Mouse (Mus musculus) heart, postnatal 0 days (tissue): Measurements from ENCODE around the gene Cfap45. TPM values are rescaled to one million over a fixed set of nuclear protein-coding genes. Genes with fewer than 3 reads are reported as not detected.
A peak's percentile ranks its signal among the peaks of the same experiment; 100 is the strongest.

Source experiments
- ATAC-seq: fragments of 200-750 bp; cut with Nextera tagmentation; 2 replicates; pipeline ENCODE4 v1.8.0; 2017; ENCODE audit warnings: low read depth, moderate number of reproducible peaks, moderate library complexity; ENCODE audit not compliant: insufficient read depth
- DNase-seq: peaks from one replicate; pipeline ENCODE4 v3.0.0-alpha.2; 2016; ENCODE audit warnings: low spot score
- H3K27ac ChIP-seq: fragments of 300-500 bp; sonication (generic); 2 replicates; pipeline ENCODE4 v1.5.1; 2014; ENCODE audit warnings: low read depth, mild to moderate bottlenecking
- H3K27me3 ChIP-seq: fragments of 300-500 bp; sonication (generic); 2 replicates; pipeline ENCODE4 v1.6.1; 2014; ENCODE audit warnings: low read length, mixed read lengths; ENCODE audit not compliant: control insufficient read depth, insufficient read depth
- H3K36me3 ChIP-seq: fragments of 300-500 bp; sonication (generic); replicated peaks from 2 replicates; pipeline ENCODE4 v1.6.1; 2014; ENCODE audit warnings: low read length, mixed read lengths; ENCODE audit not compliant: control insufficient read depth, insufficient read depth
- H3K4me1 ChIP-seq: fragments of 300-500 bp; sonication (generic); 2 replicates; pipeline ENCODE4 v1.6.1; 2014; ENCODE audit warnings: antibody characterized with exemption; ENCODE audit not compliant: control insufficient read depth, insufficient read depth
- H3K4me2 ChIP-seq: fragments of 300-500 bp; sonication (generic); 2 replicates; pipeline ENCODE4 v1.6.1; 2014; ENCODE audit warnings: low read depth, mild to moderate bottlenecking, low read length, moderate library complexity
- H3K4me3 ChIP-seq: fragments of 300-500 bp; sonication (generic); 2 replicates; pipeline ENCODE4 v1.5.1; 2014; ENCODE audit warnings: low read depth, low read length
- H3K9ac ChIP-seq: fragments of 300-500 bp; sonication (generic); replicated peaks from 2 replicates; pipeline ENCODE4 v1.6.1; 2014; ENCODE audit warnings: low read depth, low read length, mixed read lengths
- H3K9me3 ChIP-seq: fragments of 300-500 bp; sonication (generic); replicated peaks from 2 replicates; pipeline ENCODE4 v1.6.1; 2016; ENCODE audit warnings: low read length; ENCODE audit not compliant: control insufficient read depth
- CTCF ChIP-seq: IDR thresholded peaks from 2 replicates; pipeline ENCODE4 v1.5.1; 2016; ENCODE audit warnings: antibody characterized with exemption, control low read depth, low read depth
- EP300 ChIP-seq: IDR thresholded peaks from 2 replicates; pipeline ENCODE4 v1.6.1; 2016; ENCODE audit warnings: antibody characterized with exemption, low read depth
- WGBS: fragments of 180-500 bp; shearing (Covaris S2); extraction: QIAGEN DNeasy Blood & Tissue Kit; methylation state at CpG from one replicate; pipeline ENCODE4 v1.1.7; 2014; 5-methylcytosine and 5-hydroxymethylcytosine counted together
- polyA plus RNA-seq: library from polyadenylated mRNA; unstranded; fragments of >200 nt; fragmentation: Nextera tagmentation; extraction: Ambion mirVana; gene quantifications from 2 replicates; pipeline ENCODE4 v1.2.1, GENCODE M21; 2015
- total RNA-seq: library from RNA; depleted of rRNA; stranded (reverse); fragments of >200 nt; gene quantifications from 2 replicates; pipeline ENCODE4 v1.2.3, GENCODE M21; 2014; ENCODE audit warnings: low replicate concordance

Cfap45 gene
- total and polyA plus RNA-seq, 2 experiments from 2014 or later = 2.6 to 6.6 TPM

DNA sequence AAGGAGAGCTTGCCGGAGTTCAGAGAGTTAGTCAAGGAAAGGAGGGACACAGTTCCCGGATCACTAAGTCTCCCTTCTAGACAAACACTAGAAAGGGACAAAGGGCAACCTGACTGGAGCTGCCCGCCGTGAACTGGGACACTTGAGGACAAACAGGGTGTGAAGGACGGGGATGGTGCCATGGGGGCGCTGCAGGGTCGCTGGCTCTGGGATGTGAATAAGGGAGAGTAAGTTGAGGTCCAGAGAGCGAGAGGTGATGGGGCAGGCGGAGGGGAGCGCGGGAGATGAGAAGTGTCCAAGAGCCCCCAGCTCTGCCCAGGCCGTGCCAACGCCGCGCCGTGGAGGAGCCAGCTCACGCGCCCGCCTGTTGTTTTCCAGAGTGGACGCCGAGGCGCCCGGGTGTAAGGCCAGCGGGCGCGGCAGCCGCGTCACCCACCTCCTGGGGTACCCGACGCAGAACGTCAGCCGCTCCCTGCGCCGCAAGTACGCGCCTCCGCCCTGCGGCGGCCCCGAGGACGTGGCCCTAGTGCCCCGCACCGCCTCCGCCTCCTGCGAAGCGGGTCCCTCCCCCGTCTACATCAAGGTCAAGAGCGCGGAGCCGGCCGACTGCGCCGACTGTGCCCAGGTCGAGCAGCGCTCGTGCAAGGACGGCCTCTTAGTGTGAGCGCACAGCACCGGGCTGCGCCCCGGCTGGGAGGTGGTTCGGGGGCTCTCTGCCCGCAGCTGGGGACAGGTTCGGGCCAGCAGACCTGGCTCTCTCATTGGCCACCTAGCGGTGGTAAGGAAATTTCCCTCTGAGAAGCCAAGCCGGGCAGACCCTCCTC is 42.3 kb downstream of the Cfap45 start:
- TF ChIP-seq EP300 (no peak), CTCF (peak; percentile 53)
- WGBS = under 1% methylated on average over 63 of the region's 66 CpGs
- ATAC-seq (peak; percentile 81), DNase-seq (peak; percentile 69)
- Histone ChIP-seq H3K27ac (peak overlapping the region; percentile 14), H3K9ac (peak overlapping the region; percentile 52), H3K4me3 (peak overlapping the region; percentile 68), H3K36me3 (no peaks in the 10 kb centered on the region), H3K4me1 (peaks cover 10% of the 10 kb centered on the region), H3K9me3 (no peaks in the 10 kb centered on the region), H3K4me2 (peak overlapping the region; percentile 94), H3K27me3 (peaks cover 34% of the 10 kb centered on the region)

DNA sequence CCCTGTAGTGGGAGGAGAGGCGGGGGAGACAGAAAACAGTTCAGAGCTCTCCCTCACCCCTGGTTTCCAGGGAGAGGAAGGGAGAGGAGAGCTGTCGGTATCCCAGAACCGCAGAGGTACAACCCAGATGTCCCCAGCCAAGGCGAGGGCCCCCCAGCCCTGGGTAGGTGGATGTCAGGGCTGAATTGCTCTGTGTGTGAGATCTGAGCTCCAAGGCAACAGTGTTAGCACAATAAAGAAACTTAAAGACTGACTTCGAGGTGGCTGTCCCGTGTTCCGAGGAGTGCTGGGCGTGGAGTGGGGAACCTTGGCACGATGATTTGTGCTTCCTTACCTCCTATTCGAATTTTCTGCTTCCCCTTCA is 42.8 kb downstream of the Cfap45 start:
- Histone ChIP-seq H3K27me3 (peaks cover 34% of the 10 kb centered on the region), H3K4me1 (peaks cover 10% of the 10 kb centered on the region), H3K4me2 (peak overlapping the region; percentile 94), H3K27ac (peak overlapping the region; percentile 14; the same call in 1 of the 2 replicates), H3K4me3 (peak overlapping the region; percentile 68), H3K9me3 (no peaks in the 10 kb centered on the region), H3K36me3 (no peaks in the 10 kb centered on the region), H3K9ac (peak overlapping the region; percentile 52; the same call in 1 of the 2 replicates)
- TF ChIP-seq CTCF (no peak), EP300 (no peak)
- DNase-seq (no peak), ATAC-seq (no peak)
- WGBS = 5% methylated on average over 10 of the region's 10 CpGs

DNA sequence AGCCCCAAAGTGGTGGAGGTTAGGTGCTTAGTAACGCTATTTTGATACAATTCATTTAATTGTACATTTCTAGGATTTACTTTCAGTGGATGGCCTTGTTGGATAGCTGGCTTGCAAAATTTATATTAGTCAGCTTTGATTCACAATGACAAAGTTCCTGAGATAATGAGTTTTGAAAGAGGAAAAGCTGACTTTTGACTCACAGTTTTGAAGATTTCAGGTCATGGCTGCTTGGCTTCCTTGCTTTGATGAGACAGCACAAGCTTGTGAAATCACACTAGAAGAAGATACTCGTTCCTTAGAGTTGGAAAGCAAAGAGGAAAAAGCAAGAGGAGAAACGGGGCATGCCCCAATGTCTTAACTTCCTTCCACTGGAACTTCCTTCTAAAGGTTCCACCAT is 45.5 kb downstream of the Cfap45 start:
- no peaks in the 10 kb centered on the region for H3K36me3 ChIP-seq
- peaks cover 10% of the 10 kb centered on the region for H3K4me1 ChIP-seq
- H3K27me3 ChIP-seq = peaks cover 24% of the 10 kb centered on the region
- no peak overlapping the region for H3K4me2 ChIP-seq
- no peak overlapping the region for H3K4me3 ChIP-seq
- 48% methylated on average over 3 of the region's 3 CpGs for WGBS
- no peak for ATAC-seq
- no peaks in the 10 kb centered on the region for H3K9me3 ChIP-seq
- TF ChIP-seq CTCF (no peak), EP300 (no peak)
- no peak overlapping the region for H3K27ac ChIP-seq
- DNase-seq = no peak
- H3K9ac ChIP-seq = no peak overlapping the region

DNA sequence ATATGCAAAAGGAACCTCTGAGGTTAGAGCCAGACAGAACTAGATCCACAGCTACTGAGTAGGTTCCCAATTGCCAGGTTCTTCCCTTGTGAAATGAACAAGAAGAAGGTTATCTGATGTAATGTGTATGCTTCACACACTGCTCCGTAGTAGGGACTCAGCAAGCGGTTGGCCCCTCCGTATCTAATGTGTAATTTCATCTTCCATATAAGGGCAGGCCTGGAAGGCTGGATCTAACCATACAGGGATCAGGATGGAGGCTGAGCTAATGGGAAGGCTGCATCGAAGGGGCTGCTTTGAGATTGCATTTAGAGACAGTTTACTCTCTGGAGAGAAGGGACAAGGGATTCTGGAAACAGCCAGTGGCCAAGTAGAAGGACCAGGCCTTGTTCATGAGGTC is 47.2 kb downstream of the Cfap45 start:
- Histone ChIP-seq H3K27ac (no peak overlapping the region), H3K9me3 (no peaks in the 10 kb centered on the region), H3K27me3 (0 out of 2 replicates have a peak, but pooled peaks cover 11% of the 10 kb centered on the region), H3K36me3 (no peaks in the 10 kb centered on the region), H3K4me1 (no peaks in the 10 kb centered on the region), H3K9ac (no peak overlapping the region), H3K4me2 (no peak overlapping the region), H3K4me3 (no peak overlapping the region)
- ATAC-seq (no peak), DNase-seq (no peak)
- TF ChIP-seq EP300 (no peak), CTCF (no peak)
- 33% methylated on average over 4 of the region's 4 CpGs for WGBS

DNA sequence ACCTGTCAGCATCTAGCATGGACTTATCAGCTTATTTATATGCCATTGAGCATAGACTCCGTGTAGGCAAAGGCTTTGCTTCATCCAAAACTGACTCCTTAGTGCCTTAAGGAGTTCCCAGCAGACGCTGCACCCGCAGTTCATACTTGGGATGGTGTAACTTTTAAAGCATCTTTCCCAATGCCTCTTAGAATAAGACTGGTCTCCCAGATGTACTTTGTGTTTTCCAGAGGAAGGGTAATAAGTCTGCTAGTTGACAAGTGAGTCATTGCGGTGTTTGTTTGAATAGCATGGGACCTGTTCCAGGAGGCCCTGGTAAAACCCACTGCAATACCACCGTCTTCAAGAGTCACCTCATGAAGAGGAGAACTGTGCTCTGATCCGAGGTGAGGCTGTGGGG is 59.5 kb downstream of the Cfap45 start:
- Histone ChIP-seq H3K36me3 (no peaks in the 10 kb centered on the region), H3K4me3 (no peak overlapping the region), H3K9me3 (no peaks in the 10 kb centered on the region), H3K4me1 (no peaks in the 10 kb centered on the region), H3K4me2 (no peak overlapping the region), H3K27ac (no peak overlapping the region), H3K9ac (no peak overlapping the region), H3K27me3 (peaks cover 3% of the 10 kb centered on the region)
- TF ChIP-seq CTCF = no peak
- no peak for TF ChIP-seq EP300
- WGBS = 67% methylated on average over 6 of the region's 6 CpGs
- DNase-seq = no peak
- ATAC-seq = no peak
